ENCODE assay signal across 7 mouse cellular contexts in genomic region chr13:111237865-111238465, GRCm38 (mm10). TPM values are rescaled to one million over a fixed set of nuclear protein-coding genes. Genes with fewer than 3 reads are reported as not detected.
DNase-seq lines count a peak whose midpoint lies in the region; ATAC-seq lines count a peak whose summit lies in the region.

No protein-coding gene starts in this region.

- intact Hi-C loops in left cerebral cortex, postnatal 14 days (cut with DNase I), result loop anchor here (5.0 to 10.0 kb wide), 4 partner anchors 174 to 673 kb away; no protein-coding TSS in a partner anchor
- intact Hi-C loops in left cerebral cortex, postnatal 36 days (cut with DNase I), result loop anchor here (2.0 to 5.0 kb wide), 7 partner anchors 141 to 855 kb away; no protein-coding TSS in a partner anchor

- peak; percentile 22 to 65 for DNase-seq in left cerebral cortex, postnatal 14 days (ENCODE audit: low spot score in 2 of 2)
- no peak for DNase-seq in left cerebral cortex, postnatal 36 days (ENCODE audit: low spot score in 2 of 2)
- peak; percentile 71 for DNase-seq in forelimb bud, embryonic 11.5 days (ENCODE audit: low read depth, low spot score)
- peak; percentile 60 for DNase-seq in mesoderm, embryonic 11.5 days (ENCODE audit: low read depth, low spot score)
- no peak for DNase-seq in urinary bladder, postnatal 4 days (ENCODE audit: low spot score in 2 of 2)
- no peak for DNase-seq in layer of hippocampus, postnatal 25 days (ENCODE audit: extremely low spot score in 1 of 2, low spot score in 1 of 2)

- ATAC-seq in activated CD4-positive, CD25-positive, alpha-beta regulatory T cell, adult 4 months, result peak; percentile 79

RNA-seq across cellular contexts. Expression of gene Actbl2, which starts 16.8 kb away (rescaled TPM):
- not detected for total RNA-seq in left cerebral cortex, postnatal 14 days (2021)
- not detected for total RNA-seq in left cerebral cortex, postnatal 36 days (2021)
- under 1 TPM in 1 of 2 experiments, not detected in 1; 0.28 TPM for polyA plus RNA-seq in activated CD4-positive, CD25-positive, alpha-beta regulatory T cell, adult 4 months (2017; shearing (Covaris generic))
- not detected for total RNA-seq in layer of hippocampus, postnatal 25 days (2021)

Comparison
In these comparisons a context has a peak if more than half of its experiments do, and no peak if none do; other contexts are left out.
1. DNase-seq: peak in left cerebral cortex, postnatal 14 days (2 of 2), forelimb bud, embryonic 11.5 days (single experiment) and mesoderm, embryonic 11.5 days (single experiment); none in left cerebral cortex, postnatal 36 days (0 of 2), urinary bladder, postnatal 4 days (0 of 2) and layer of hippocampus, postnatal 25 days (0 of 2).